Mouse (Mus musculus): ENCODE measurements around the gene Anapc4. TPM values are rescaled to one million over a fixed set of nuclear protein-coding genes. Genes with fewer than 3 reads are reported as not detected.

The Anapc4 gene
- polyA plus RNA-seq, 1 experiment from 2014 or later: 106 TPM

Other genes starting within 250 kb of the Anapc4 start
- 10.9 and 11.5 TPM in 2 replicates for gene Sepsecs, start 164.3 kb upstream of the Anapc4 start, polyA plus RNA-seq (2015; fragmentation: Nextera tagmentation; extraction: Ambion mirVana)
- gene Pi4k2b, start 92.4 kb upstream of the Anapc4 start, polyA plus RNA-seq (2015; fragmentation: Nextera tagmentation; extraction: Ambion mirVana): 19.4 and 21.9 TPM in 2 replicates
- gene Zcchc4, start 58.6 kb upstream of the Anapc4 start, polyA plus RNA-seq (2015; fragmentation: Nextera tagmentation; extraction: Ambion mirVana): 15.8 and 18.3 TPM in 2 replicates
- 0.64 and 2.5 TPM in 2 replicates for gene Slc34a2, start 204.1 kb downstream of the Anapc4 start, polyA plus RNA-seq (2015; fragmentation: Nextera tagmentation; extraction: Ambion mirVana)